Mouse (Mus musculus): Measurements from ENCODE around the gene Khdc1b.

DNA sequence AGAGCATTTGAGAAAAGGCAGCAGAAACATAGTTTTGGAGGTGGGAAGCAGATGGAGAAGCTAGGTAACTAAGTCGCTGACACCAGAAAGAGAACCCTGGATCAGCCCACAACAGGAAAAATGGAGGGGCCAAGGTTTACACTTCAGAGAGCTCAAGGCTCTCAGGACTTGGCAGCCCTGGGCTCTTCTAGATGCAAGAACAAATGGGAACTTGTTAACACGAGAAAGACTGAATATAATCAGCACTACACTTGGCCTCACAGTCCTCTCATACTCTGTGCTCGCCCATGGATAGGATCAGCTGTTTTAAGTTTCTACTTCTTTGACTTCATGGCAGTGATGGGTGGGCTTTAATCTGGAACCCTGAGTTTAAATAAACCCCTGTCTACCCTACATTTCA lies 51.5 kb downstream of the Khdc1b start:
- no peak for TF ChIP-seq POLR2A (IDR thresholded peaks at IDR 0.05; ENCODE audit: low read depth, low read length)
- TF ChIP-seq CTCF (IDR thresholded peaks at IDR 0.05; ENCODE audit: borderline replicate concordance, insufficient read depth, low read length), result no peak
